Mouse (Mus musculus) neutrophil, adult 5-6 weeks (primary cell): ENCODE results near the gene Eif3l. TPM values are rescaled to one million over a fixed set of nuclear protein-coding genes. Genes with fewer than 3 reads are reported as not detected.
A peak's percentile ranks its signal among the peaks of the same experiment; 100 is the strongest.
"Not testable (repeated sequence)": the region's sequence is repeated elsewhere in the genome, so short reads cannot be mapped to it uniquely, and the experiment has no call there.

ENCODE experiments used
- ATAC-seq: fragments of 151-379, 151-347 bp; 2 replicates; pipeline ENCODE4 v1.8.0; 2017; ENCODE audit warnings: mild to moderate bottlenecking, moderate TSS enrichment; ENCODE audit not compliant: insufficient number of reproducible peaks, poor library complexity, low FRiP score, severe bottlenecking; ENCODE audit errors: extremely low read depth
- total RNA-seq: library from RNA; stranded (forward); fragments of 200-1000 nt; gene quantifications from 2 replicates; pipeline ENCODE4 v1.2.3, GENCODE M21; 2017

Gene Eif3l
- 97.7 and 106 TPM in 2 replicates for total RNA-seq

DNA sequence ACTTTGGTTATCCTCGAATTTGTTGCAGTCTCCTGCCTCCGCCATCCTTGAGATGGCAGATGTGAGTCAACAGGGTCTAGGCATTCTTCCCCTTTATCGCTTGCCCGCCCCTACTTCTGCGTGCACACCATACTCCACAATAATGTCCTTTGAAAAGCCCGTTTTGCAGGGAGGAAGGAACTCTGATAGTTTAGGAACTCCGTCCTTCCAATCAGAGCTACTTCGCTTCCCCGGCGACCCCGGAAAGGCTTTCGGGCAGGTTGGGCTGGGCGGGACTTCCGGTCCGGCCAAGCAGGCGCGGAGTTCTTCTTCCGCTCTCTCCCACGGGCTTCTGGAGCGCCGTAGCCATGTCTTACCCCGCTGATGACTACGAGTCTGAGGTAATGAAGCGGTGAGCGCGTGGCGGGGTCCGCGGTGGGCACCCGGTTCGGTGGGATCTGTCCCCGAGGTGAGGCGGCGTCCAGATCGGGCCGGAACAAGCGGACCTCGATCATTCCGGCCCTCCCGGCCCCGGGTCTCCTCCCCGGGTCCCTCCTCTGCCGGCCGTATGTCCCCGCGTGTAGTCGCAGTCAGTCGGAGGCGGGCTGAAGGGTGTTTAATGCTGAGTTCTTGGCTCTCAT lies at the start of gene Eif3l:
Eif3l (plus strand) TSS at position 267 of the 620 bp plus-strand sequence.
- peak; percentile 77 for ATAC-seq

- ATAC-seq, result no peak
Observed at GRCm38 (mm10) chr15:79025687-79026308, 49.2 kb upstream of the Eif3l start.

DNA sequence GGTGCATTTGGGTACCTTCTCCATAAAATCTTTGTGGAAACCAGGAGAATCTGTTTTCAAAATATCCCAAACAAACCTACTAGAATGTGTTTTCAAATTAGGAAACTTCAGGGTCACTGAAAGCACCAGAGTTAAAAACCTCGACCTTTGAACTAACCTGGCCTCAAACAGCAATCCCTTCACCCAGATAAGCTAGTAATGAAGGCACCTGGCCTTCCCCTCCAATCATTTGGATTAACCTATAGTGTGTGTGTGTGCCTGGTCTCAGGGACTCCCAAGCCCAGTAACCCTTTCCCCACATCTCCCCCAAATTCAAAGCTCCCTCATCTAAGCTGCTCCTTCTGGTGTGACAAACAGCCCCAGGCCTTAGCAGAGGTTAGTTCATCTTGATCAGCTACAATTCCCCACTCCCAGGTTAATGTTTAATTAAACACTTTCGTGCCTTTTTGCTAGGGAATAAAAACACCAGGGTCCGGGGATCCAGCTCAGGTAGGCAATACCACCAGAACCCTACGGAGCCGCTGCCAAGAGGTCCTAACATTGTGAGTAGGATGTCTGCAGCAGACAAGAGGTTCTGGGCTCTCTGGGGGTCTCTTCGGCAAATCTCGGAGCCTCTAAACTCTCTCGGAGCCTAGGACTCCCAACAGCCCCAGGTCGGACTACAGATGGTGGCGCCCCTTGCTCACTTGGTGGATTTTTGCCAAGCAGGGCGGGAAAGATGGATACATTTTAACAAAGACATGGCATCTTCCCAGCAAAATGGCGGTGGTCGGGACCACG lies 48.3 kb upstream of the Eif3l start:
- ATAC-seq, result no peak

GRCm38 (mm10) chr15:79027291-79028205 lies 47.4 kb upstream of the Eif3l start:
- no peak for ATAC-seq

DNA sequence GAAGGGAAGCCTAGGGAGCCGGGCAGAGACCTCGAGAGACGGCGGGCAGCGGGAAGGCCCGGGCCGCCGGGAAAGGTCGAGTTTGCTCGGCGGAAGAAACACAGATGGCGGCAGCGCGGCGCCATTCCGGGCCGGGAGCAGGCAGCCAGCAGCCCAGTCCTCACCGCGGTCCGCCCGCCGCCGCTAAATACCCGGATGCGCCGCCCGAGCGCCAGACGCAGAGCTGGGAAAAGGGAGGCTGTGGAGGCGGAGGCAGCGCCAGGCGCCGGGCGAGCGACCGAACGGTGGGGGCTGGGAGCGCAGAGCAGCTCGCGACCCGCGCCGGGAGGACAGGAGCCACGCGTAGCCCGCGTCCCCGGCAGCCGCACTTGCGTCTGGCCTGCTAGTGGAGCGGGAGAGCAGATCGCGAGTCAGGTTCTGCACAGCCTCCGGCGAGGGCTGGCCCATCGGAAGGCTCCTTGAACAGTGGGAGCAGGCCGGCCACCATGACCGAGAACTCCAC lies 46.7 kb upstream of the Eif3l start, which contains the start of gene H1f0:
H1f0 (plus strand) TSS at position 214 of the 502 bp plus-strand sequence.
- peak; percentile 17 for ATAC-seq

- ATAC-seq, result no peak
Observed at GRCm38 (mm10) chr15:79028823-79029484, 46.0 kb upstream of the Eif3l start.

- ATAC-seq, result no peak
Observed at GRCm38 (mm10) chr15:79029519-79030241, 45.3 kb upstream of the Eif3l start.

- ATAC-seq, result peak; percentile 42
Observed at GRCm38 (mm10) chr15:79030551-79031435, 44.2 kb upstream of the Eif3l start.

DNA sequence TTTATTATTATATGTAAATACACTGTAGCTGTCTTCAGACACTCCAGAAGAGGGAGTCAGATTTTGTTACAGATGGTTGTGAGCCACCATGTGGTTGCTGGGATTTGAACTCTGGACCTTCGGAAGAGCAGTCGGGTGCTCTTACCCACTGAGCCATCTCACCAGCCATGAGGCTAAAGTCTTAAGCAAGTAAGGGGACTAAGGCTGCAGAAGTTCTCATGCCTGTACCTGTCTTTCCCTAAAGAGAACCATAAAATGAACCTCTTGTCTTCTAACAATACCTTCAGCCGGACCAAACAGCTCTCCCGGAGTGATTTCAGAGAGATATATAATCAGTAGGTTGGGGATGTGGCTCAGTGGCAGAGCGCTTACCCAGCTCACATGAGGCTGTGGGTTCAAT lies 43.1 kb upstream of the Eif3l start:
- ATAC-seq, result not testable (repeated sequence)

DNA sequence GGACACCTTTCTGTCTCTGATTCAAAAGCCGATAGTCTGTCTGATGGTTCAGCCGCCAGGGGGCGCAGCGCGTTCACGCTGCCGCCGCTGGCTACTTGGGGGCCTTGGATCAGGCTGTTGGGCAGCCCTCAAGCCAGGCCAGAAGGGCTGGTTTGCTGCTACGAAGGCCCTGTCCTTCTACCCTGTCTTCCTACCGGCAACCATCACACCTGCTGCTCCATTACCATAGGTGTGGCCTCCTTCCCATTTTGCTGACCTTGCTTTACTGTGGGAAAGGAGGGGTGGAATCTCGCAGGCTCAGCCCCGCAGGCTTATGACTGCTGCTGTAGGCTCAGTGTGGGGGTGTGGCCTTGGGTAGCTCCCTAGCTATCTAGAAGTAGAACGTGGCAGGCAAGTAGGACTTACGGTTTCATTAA lies 37.1 kb upstream of the Eif3l start:
- no peak for ATAC-seq

DNA sequence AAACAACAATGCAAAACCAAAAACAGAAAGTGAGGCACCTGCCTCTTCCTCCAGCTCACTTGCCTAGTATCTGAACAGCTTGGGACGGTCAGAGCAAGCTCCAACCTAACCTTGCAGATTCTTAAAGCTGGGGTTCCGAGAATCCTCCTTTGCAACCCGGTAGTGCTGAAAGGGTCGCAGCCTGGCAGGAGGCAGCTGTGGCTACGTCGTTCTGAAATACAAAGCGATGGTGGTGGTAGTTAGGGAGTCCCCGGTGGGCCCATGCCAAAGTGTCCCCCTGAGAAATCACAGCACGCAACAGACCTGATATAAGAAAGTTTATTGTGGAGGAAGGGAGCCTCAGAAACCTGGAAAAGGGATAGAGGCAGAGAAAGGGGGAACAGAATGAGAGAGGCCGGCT lies 36.6 kb upstream of the Eif3l start:
- ATAC-seq, result no peak

- ATAC-seq, result peak; percentile 92
Observed at GRCm38 (mm10) chr15:79038853-79039252, 36.1 kb upstream of the Eif3l start.

GRCm38 (mm10) chr15:79040501-79041416 lies 34.2 kb upstream of the Eif3l start:
- no peak for ATAC-seq

DNA sequence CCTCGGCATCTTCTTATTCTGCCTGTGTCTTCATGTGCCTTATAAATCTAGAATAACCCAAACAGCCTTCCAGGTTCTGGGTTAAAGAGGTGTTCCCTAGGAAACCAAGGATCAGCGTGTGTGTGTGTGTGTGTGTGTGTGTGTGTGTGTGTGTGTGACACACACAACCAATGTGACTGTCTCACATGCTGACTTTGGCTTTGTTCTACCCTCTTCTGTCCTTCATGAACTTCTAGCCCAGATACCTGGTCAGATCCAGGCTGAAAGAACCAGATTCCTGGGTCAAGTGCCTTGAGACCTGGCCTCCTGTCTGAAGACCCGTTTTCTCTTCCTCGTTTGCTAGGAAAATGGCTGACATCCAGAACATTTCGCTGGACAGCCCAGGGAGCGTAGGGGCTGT lies 33.4 kb upstream of the Eif3l start, which contains the start of gene Galr3:
Galr3 (plus strand) TSS at position 301 of the 400 bp plus-strand sequence.
- ATAC-seq, result no peak

GRCm38 (mm10) chr15:79042721-79043491 lies 32.1 kb upstream of the Eif3l start:
- ATAC-seq, result no peak
